Mouse (Mus musculus) liver, embryonic 12.5 days (tissue): ENCODE results near the gene Nup93. TPM values are rescaled to one million over a fixed set of nuclear protein-coding genes. Genes with fewer than 3 reads are reported as not detected.
A peak's percentile ranks its signal among the peaks of the same experiment; 100 is the strongest.

ENCODE experiments used
- ATAC-seq: fragments of 200-750 bp; cut with Nextera tagmentation; 2 replicates; pipeline ENCODE4 v1.8.0; 2017; ENCODE audit warnings: moderate number of reproducible peaks, mild to moderate bottlenecking, moderate library complexity
- H3K27ac ChIP-seq: fragments of 300-500 bp; sonication (generic); 2 replicates; pipeline ENCODE4 v1.5.1; 2016; ENCODE audit warnings: mild to moderate bottlenecking
- H3K27me3 ChIP-seq: fragments of 300-500 bp; sonication (generic); replicated peaks from 2 replicates; pipeline ENCODE4 v1.6.1; 2016; ENCODE audit warnings: mild to moderate bottlenecking, moderate library complexity
- H3K36me3 ChIP-seq: fragments of 300-500 bp; sonication (generic); 2 replicates; pipeline ENCODE4 v1.6.1; 2016; ENCODE audit warnings: mild to moderate bottlenecking, moderate library complexity
- H3K4me1 ChIP-seq: fragments of 300-500 bp; sonication (generic); 2 replicates; pipeline ENCODE4 v1.6.1; 2016
- H3K4me2 ChIP-seq: fragments of 300-500 bp; sonication (generic); 2 replicates; pipeline ENCODE4 v1.6.1; 2016; ENCODE audit warnings: mild to moderate bottlenecking, moderate library complexity
- H3K4me3 ChIP-seq: fragments of 300-500 bp; sonication (generic); 2 replicates; pipeline ENCODE4 v1.5.1; 2016; ENCODE audit warnings: mild to moderate bottlenecking, moderate library complexity
- H3K9ac ChIP-seq: fragments of 300-500 bp; sonication (generic); 2 replicates; pipeline ENCODE4 v1.6.1; 2016; ENCODE audit warnings: mild to moderate bottlenecking, moderate library complexity
- H3K9me3 ChIP-seq: fragments of 300-500 bp; sonication (generic); replicated peaks from 2 replicates; pipeline ENCODE4 v1.6.1; 2016; ENCODE audit warnings: mild to moderate bottlenecking, moderate library complexity
- WGBS: fragments of 180-500 bp; shearing (Covaris S2); methylation state at CpG from one replicate; pipeline ENCODE4 v1.1.7; 2016; ENCODE audit not compliant: insufficient replicate concordance; 5-methylcytosine and 5-hydroxymethylcytosine counted together
- polyA plus RNA-seq: library from polyadenylated mRNA; unstranded; fragments of >200 nt; fragmentation: Nextera tagmentation; extraction: Ambion mirVana; gene quantifications from 2 replicates; pipeline ENCODE4 v1.2.1, GENCODE M21; 2016

Gene Nup93
- polyA plus RNA-seq, 1 experiment from 2014 or later, result 77.0 TPM

GRCm38 (mm10) chr8:94333345-94333744 is 119.0 kb downstream of the Nup93 start:
- Histone ChIP-seq H3K27ac (no peak overlapping the region), H3K27me3 (peaks cover 11% of the 10 kb centered on the region; the same call in 1 of the 2 replicates), H3K4me3 (no peak overlapping the region), H3K9ac (no peak overlapping the region), H3K9me3 (no peaks in the 10 kb centered on the region), H3K36me3 (no peaks in the 10 kb centered on the region), H3K4me2 (no peak overlapping the region), H3K4me1 (no peaks in the 10 kb centered on the region)
- no peak for ATAC-seq
- WGBS, result 30% methylated on average over 5 of the region's 5 CpGs

- ATAC-seq, result no peak
Observed at GRCm38 (mm10) chr8:94337559-94337958, 123.2 kb downstream of the Nup93 start.

GRCm38 (mm10) chr8:94340796-94341195 is 126.4 kb downstream of the Nup93 start:
- 45% methylated on average over 7 of the region's 7 CpGs for WGBS
- Histone ChIP-seq H3K36me3 (no peaks in the 10 kb centered on the region), H3K4me3 (no peak overlapping the region), H3K27me3 (no peaks in the 10 kb centered on the region; the same call in 1 of the 2 replicates), H3K4me2 (no peak overlapping the region), H3K9me3 (no peaks in the 10 kb centered on the region), H3K27ac (no peak overlapping the region), H3K9ac (no peak overlapping the region), H3K4me1 (no peaks in the 10 kb centered on the region)
- ATAC-seq, result no peak

More at GRCm38 (mm10) chr8:94337559-94337958, 123.2 kb downstream of the Nup93 start:
- Histone ChIP-seq H3K4me2 (no peak overlapping the region), H3K27me3 (no peaks in the 10 kb centered on the region; the same call in 1 of the 2 replicates), H3K36me3 (no peaks in the 10 kb centered on the region), H3K9ac (no peak overlapping the region), H3K9me3 (no peaks in the 10 kb centered on the region), H3K4me3 (no peak overlapping the region), H3K4me1 (no peaks in the 10 kb centered on the region), H3K27ac (no peak overlapping the region)
- 60% methylated on average over 8 of the region's 8 CpGs for WGBS

GRCm38 (mm10) chr8:94342691-94343090 is 128.3 kb downstream of the Nup93 start:
- no peak for ATAC-seq
- no peak overlapping the region for H3K4me2 ChIP-seq
- WGBS, result 78% methylated on average over 10 of the region's 10 CpGs

GRCm38 (mm10) chr8:94343290-94343689 is 128.9 kb downstream of the Nup93 start:
- no peak overlapping the region for H3K4me3 ChIP-seq
- no peaks in the 10 kb centered on the region for H3K9me3 ChIP-seq
- no peaks in the 10 kb centered on the region for H3K4me1 ChIP-seq
- no peaks in the 10 kb centered on the region for H3K36me3 ChIP-seq
- no peak overlapping the region for H3K9ac ChIP-seq
- no peak for ATAC-seq
- 11% methylated on average over 6 of the region's 6 CpGs for WGBS
- no peak overlapping the region for H3K4me2 ChIP-seq
- no peak overlapping the region for H3K27ac ChIP-seq
- H3K27me3 ChIP-seq, result no peaks in the 10 kb centered on the region; the same call in 1 of the 2 replicates

More at GRCm38 (mm10) chr8:94342691-94343090, 128.3 kb downstream of the Nup93 start:
- Histone ChIP-seq H3K36me3 (no peaks in the 10 kb centered on the region), H3K27me3 (no peaks in the 10 kb centered on the region; the same call in 1 of the 2 replicates), H3K4me3 (no peak overlapping the region), H3K4me1 (no peaks in the 10 kb centered on the region), H3K9ac (no peak overlapping the region), H3K9me3 (no peaks in the 10 kb centered on the region), H3K27ac (no peak overlapping the region)

GRCm38 (mm10) chr8:94343778-94344320 is 129.5 kb downstream of the Nup93 start:
- no peaks in the 10 kb centered on the region; the same call in 1 of the 2 replicates for H3K27me3 ChIP-seq
- H3K36me3 ChIP-seq, result no peaks in the 10 kb centered on the region
- 68% methylated on average over 11 of the region's 11 CpGs for WGBS
- H3K4me2 ChIP-seq, result no peak overlapping the region
- H3K4me3 ChIP-seq, result no peak overlapping the region
- no peaks in the 10 kb centered on the region for H3K4me1 ChIP-seq
- H3K9me3 ChIP-seq, result no peaks in the 10 kb centered on the region
- H3K27ac ChIP-seq, result no peak overlapping the region
- H3K9ac ChIP-seq, result no peak overlapping the region
- no peak for ATAC-seq

GRCm38 (mm10) chr8:94345657-94346056 is 131.3 kb downstream of the Nup93 start:
- Histone ChIP-seq H3K9me3 (no peaks in the 10 kb centered on the region), H3K27me3 (no peaks in the 10 kb centered on the region; the same call in none of the 2 replicates), H3K36me3 (no peaks in the 10 kb centered on the region), H3K4me3 (no peak overlapping the region), H3K4me2 (no peak overlapping the region), H3K9ac (no peak overlapping the region), H3K4me1 (no peaks in the 10 kb centered on the region), H3K27ac (no peak overlapping the region)
- WGBS, result 66% methylated on average over 4 of the region's 4 CpGs
- no peak for ATAC-seq

GRCm38 (mm10) chr8:94346264-94346663 is 131.9 kb downstream of the Nup93 start:
- H3K4me2 ChIP-seq, result no peak overlapping the region
- no peak for ATAC-seq
- no peak overlapping the region for H3K27ac ChIP-seq
- H3K9me3 ChIP-seq, result no peaks in the 10 kb centered on the region
- H3K36me3 ChIP-seq, result no peaks in the 10 kb centered on the region
- no peak overlapping the region for H3K9ac ChIP-seq
- H3K27me3 ChIP-seq, result no peaks in the 10 kb centered on the region; the same call in none of the 2 replicates
- H3K4me3 ChIP-seq, result no peak overlapping the region
- no peaks in the 10 kb centered on the region for H3K4me1 ChIP-seq
- WGBS, result 72% methylated on average over 13 of the region's 13 CpGs

- Histone ChIP-seq H3K27me3 (no peaks in the 10 kb centered on the region; the same call in none of the 2 replicates), H3K9me3 (no peaks in the 10 kb centered on the region), H3K4me1 (no peaks in the 10 kb centered on the region), H3K9ac (no peak overlapping the region), H3K27ac (no peak overlapping the region), H3K4me2 (no peak overlapping the region), H3K4me3 (no peak overlapping the region), H3K36me3 (no peaks in the 10 kb centered on the region)
- whole genome bisulfite sequencing, result 71% methylated on average over 9 of the region's 9 CpGs
- ATAC-seq, result no peak
Observed at GRCm38 (mm10) chr8:94348425-94348824, 134.1 kb downstream of the Nup93 start.

- Histone ChIP-seq H3K27me3 (no peaks in the 10 kb centered on the region; the same call in 1 of the 2 replicates), H3K27ac (peak overlapping the region; percentile 55), H3K9me3 (no peaks in the 10 kb centered on the region), H3K36me3 (no peaks in the 10 kb centered on the region), H3K4me3 (no peak overlapping the region), H3K9ac (no peak overlapping the region), H3K4me2 (no peak overlapping the region), H3K4me1 (no peaks in the 10 kb centered on the region)
- WGBS, result 63% methylated on average over 7 of the region's 7 CpGs
- ATAC-seq, result 0 out of 2 replicates have a peak, but pooled peaks have one; percentile 13
Observed at GRCm38 (mm10) chr8:94354069-94354531, 139.7 kb downstream of the Nup93 start.

- peak overlapping the region; percentile 55 for H3K27ac ChIP-seq
- no peak overlapping the region for H3K9ac ChIP-seq
- 0 out of 2 replicates have a peak, but pooled peaks have one; percentile 19 for ATAC-seq
- H3K9me3 ChIP-seq, result no peaks in the 10 kb centered on the region
- H3K4me2 ChIP-seq, result no peak overlapping the region
- 42% methylated on average over 4 of the region's 4 CpGs for WGBS
- no peaks in the 10 kb centered on the region for H3K4me1 ChIP-seq
- H3K36me3 ChIP-seq, result no peaks in the 10 kb centered on the region
- H3K4me3 ChIP-seq, result no peak overlapping the region
- H3K27me3 ChIP-seq, result no peaks in the 10 kb centered on the region; the same call in 1 of the 2 replicates
Observed at GRCm38 (mm10) chr8:94354571-94354970, 140.2 kb downstream of the Nup93 start.

GRCm38 (mm10) chr8:94357220-94357619 is 142.9 kb downstream of the Nup93 start:
- no peak overlapping the region for H3K4me3 ChIP-seq
- no peaks in the 10 kb centered on the region for H3K9me3 ChIP-seq
- WGBS, result 54% methylated on average over 6 of the region's 6 CpGs
- no peaks in the 10 kb centered on the region for H3K4me1 ChIP-seq
- no peak overlapping the region for H3K27ac ChIP-seq
- H3K36me3 ChIP-seq, result no peaks in the 10 kb centered on the region
- no peak for ATAC-seq
- H3K27me3 ChIP-seq, result no peaks in the 10 kb centered on the region
- no peak overlapping the region for H3K9ac ChIP-seq
- H3K4me2 ChIP-seq, result no peak overlapping the region
